Mouse (Mus musculus) limb, embryonic 10.5 days (tissue): ENCODE results near the gene Prr15l. TPM values are rescaled to one million over a fixed set of nuclear protein-coding genes. Genes with fewer than 3 reads are reported as not detected.

Experiments
- DNase-seq: peaks from one replicate; pipeline ENCODE4 v3.0.0-alpha.2; 2017; ENCODE audit warnings: low spot score
- H3K27ac ChIP-seq: fragments of 300-500 bp; sonication (generic); 2 replicates; pipeline ENCODE4 v1.5.1; 2016; ENCODE audit warnings: mild to moderate bottlenecking
- H3K27me3 ChIP-seq: fragments of 300-500 bp; sonication (generic); 2 replicates; pipeline ENCODE4 v1.6.1; 2016; ENCODE audit warnings: low read depth, mild to moderate bottlenecking; ENCODE audit not compliant: poor library complexity, severe bottlenecking
- H3K36me3 ChIP-seq: fragments of 300-500 bp; sonication (generic); 2 replicates; pipeline ENCODE4 v1.6.1; 2016; ENCODE audit warnings: mild to moderate bottlenecking, moderate library complexity
- H3K4me1 ChIP-seq: fragments of 300-500 bp; sonication (generic); 2 replicates; pipeline ENCODE4 v1.6.1; 2016
- H3K4me3 ChIP-seq: fragments of 300-500 bp; sonication (generic); 2 replicates; pipeline ENCODE4 v1.5.1; 2016; ENCODE audit warnings: mild to moderate bottlenecking, moderate library complexity
- H3K9me3 ChIP-seq: fragments of 300-500 bp; sonication (generic); replicated peaks from 2 replicates; pipeline ENCODE4 v1.6.1; 2016; ENCODE audit warnings: mild to moderate bottlenecking
- WGBS: fragments of 180-500 bp; shearing (Covaris S2); methylation state at CpG from one replicate; pipeline ENCODE4 v1.1.7; 2016; 5-methylcytosine and 5-hydroxymethylcytosine counted together
- polyA plus RNA-seq: library from polyadenylated mRNA; unstranded; fragments of >200 nt; fragmentation: Nextera tagmentation; extraction: Ambion mirVana; gene quantifications from 2 replicates; pipeline ENCODE4 v1.2.1, GENCODE M21; 2016

Gene Prr15l
- polyA plus RNA-seq, 1 experiment from 2014 or later, result 0.71 TPM

- no peak overlapping the region for H3K4me3 ChIP-seq
- peaks cover 30% of the 10 kb centered on the region for H3K4me1 ChIP-seq
- no peak for DNase-seq
- no peak overlapping the region for H3K27ac ChIP-seq
- WGBS, result 85% methylated on average over 6 of the region's 6 CpGs
- H3K27me3 ChIP-seq, result peaks cover 13% of the 10 kb centered on the region; the same call in 1 of the 2 replicates
- H3K36me3 ChIP-seq, result no peaks in the 10 kb centered on the region
- no peaks in the 10 kb centered on the region for H3K9me3 ChIP-seq
Observed at GRCm38 (mm10) chr11:96941989-96942590, 14.2 kb downstream of the Prr15l start.

GRCm38 (mm10) chr11:96943746-96944304 is 15.9 kb downstream of the Prr15l start, which contains the start of gene Pnpo:
Gene Pnpo (minus strand): TSS chr11:96943986.
- under 1% methylated on average over 29 of the region's 29 CpGs for WGBS

GRCm38 (mm10) chr11:96944844-96945580 is 17.1 kb downstream of the Prr15l start:
- DNase-seq, result no peak
- H3K27ac ChIP-seq, result peak overlapping the region; percentile 70
- WGBS, result 83% methylated on average over 14 of the region's 14 CpGs

More at GRCm38 (mm10) chr11:96943746-96944304, 15.9 kb downstream of the Prr15l start, which contains the start of gene Pnpo:
- Histone ChIP-seq H3K9me3 (no peaks in the 10 kb centered on the region), H3K27ac (peak within 1 kb of the TSS; percentile 70), H3K4me1 (peaks cover 30% of the 10 kb centered on the region), H3K4me3 (peak within 1 kb of the TSS; percentile 69), H3K27me3 (peaks cover 13% of the 10 kb centered on the region; the same call in 1 of the 2 replicates), H3K36me3 (no peaks in the 10 kb centered on the region)
- DNase-seq, result peak; percentile 85

GRCm38 (mm10) chr11:96946498-96946897 is 18.6 kb downstream of the Prr15l start:
- H3K27ac ChIP-seq, result peak overlapping the region; percentile 61; the same call in 1 of the 2 replicates
- DNase-seq, result no peak
- no peaks in the 10 kb centered on the region for H3K9me3 ChIP-seq
- H3K36me3 ChIP-seq, result peaks cover 22% of the 10 kb centered on the region
- WGBS, result 76% methylated on average over 9 of the region's 9 CpGs
- H3K4me1 ChIP-seq, result peaks cover 30% of the 10 kb centered on the region
- peaks cover 13% of the 10 kb centered on the region; the same call in 1 of the 2 replicates for H3K27me3 ChIP-seq
- H3K4me3 ChIP-seq, result no peak overlapping the region

More at GRCm38 (mm10) chr11:96944844-96945580, 17.1 kb downstream of the Prr15l start:
- Histone ChIP-seq H3K4me1 (peaks cover 30% of the 10 kb centered on the region), H3K4me3 (peak overlapping the region; percentile 69), H3K9me3 (no peaks in the 10 kb centered on the region), H3K27me3 (peaks cover 13% of the 10 kb centered on the region; the same call in 1 of the 2 replicates), H3K36me3 (peaks cover 7% of the 10 kb centered on the region)

GRCm38 (mm10) chr11:96947849-96948248 is 19.9 kb downstream of the Prr15l start:
- Histone ChIP-seq H3K4me1 (peaks cover 30% of the 10 kb centered on the region), H3K27ac (no peak overlapping the region), H3K9me3 (no peaks in the 10 kb centered on the region), H3K27me3 (peaks cover 6% of the 10 kb centered on the region; the same call in 1 of the 2 replicates), H3K4me3 (no peak overlapping the region), H3K36me3 (peaks cover 35% of the 10 kb centered on the region)
- WGBS, result 87% methylated on average over 4 of the region's 4 CpGs
- no peak for DNase-seq

- 97% methylated on average over 3 of the region's 3 CpGs for WGBS
- Histone ChIP-seq H3K4me1 (peaks cover 10% of the 10 kb centered on the region), H3K27ac (no peak overlapping the region), H3K9me3 (no peaks in the 10 kb centered on the region), H3K4me3 (no peak overlapping the region), H3K36me3 (peaks cover 63% of the 10 kb centered on the region), H3K27me3 (no peaks in the 10 kb centered on the region)
- no peak for DNase-seq
Observed at GRCm38 (mm10) chr11:96950767-96951166, 22.9 kb downstream of the Prr15l start.

GRCm38 (mm10) chr11:96952426-96952825 is 24.5 kb downstream of the Prr15l start:
- Histone ChIP-seq H3K4me1 (no peaks in the 10 kb centered on the region), H3K27ac (no peak overlapping the region), H3K9me3 (no peaks in the 10 kb centered on the region), H3K36me3 (peaks cover 80% of the 10 kb centered on the region), H3K4me3 (no peak overlapping the region), H3K27me3 (no peaks in the 10 kb centered on the region)
- WGBS, result 90% methylated on average over 10 of the region's 10 CpGs
- no peak for DNase-seq

GRCm38 (mm10) chr11:96952896-96953295 is 25.0 kb downstream of the Prr15l start:
- H3K4me1 ChIP-seq, result no peaks in the 10 kb centered on the region
- H3K27ac ChIP-seq, result no peak overlapping the region
- no peak overlapping the region for H3K4me3 ChIP-seq
- 81% methylated on average over 6 of the region's 6 CpGs for WGBS
- no peak for DNase-seq
- no peaks in the 10 kb centered on the region for H3K9me3 ChIP-seq
- H3K27me3 ChIP-seq, result no peaks in the 10 kb centered on the region
- peaks cover 84% of the 10 kb centered on the region for H3K36me3 ChIP-seq

- Histone ChIP-seq H3K4me3 (no peak overlapping the region), H3K9me3 (no peaks in the 10 kb centered on the region), H3K36me3 (peaks cover 96% of the 10 kb centered on the region), H3K27me3 (no peaks in the 10 kb centered on the region), H3K4me1 (no peaks in the 10 kb centered on the region), H3K27ac (no peak overlapping the region)
- no peak for DNase-seq
- 90% methylated on average over 4 of the region's 4 CpGs for WGBS
Observed at GRCm38 (mm10) chr11:96955094-96955493, 27.2 kb downstream of the Prr15l start.

GRCm38 (mm10) chr11:96956009-96956724 is 28.3 kb downstream of the Prr15l start:
- no peak overlapping the region for H3K4me3 ChIP-seq
- peak; percentile 48 for DNase-seq
- peaks cover 96% of the 10 kb centered on the region for H3K36me3 ChIP-seq
- WGBS, result 70% methylated on average over 20 of the region's 20 CpGs
- no peaks in the 10 kb centered on the region for H3K4me1 ChIP-seq
- H3K9me3 ChIP-seq, result no peaks in the 10 kb centered on the region
- H3K27ac ChIP-seq, result no peak overlapping the region
- no peaks in the 10 kb centered on the region for H3K27me3 ChIP-seq

GRCm38 (mm10) chr11:96957061-96957805 is 29.3 kb downstream of the Prr15l start:
- no peaks in the 10 kb centered on the region for H3K4me1 ChIP-seq
- WGBS, result 92% methylated on average over 10 of the region's 10 CpGs

GRCm38 (mm10) chr11:96963580-96963979 is 35.7 kb downstream of the Prr15l start:
- 26% methylated on average over 8 of the region's 8 CpGs for WGBS
- Histone ChIP-seq H3K27me3 (no peaks in the 10 kb centered on the region), H3K36me3 (peaks cover 50% of the 10 kb centered on the region), H3K9me3 (no peaks in the 10 kb centered on the region), H3K27ac (no peak overlapping the region), H3K4me3 (no peak overlapping the region), H3K4me1 (peaks cover 4% of the 10 kb centered on the region)
- DNase-seq, result peak; percentile 88

More at GRCm38 (mm10) chr11:96957061-96957805, 29.3 kb downstream of the Prr15l start:
- DNase-seq, result no peak
- no peaks in the 10 kb centered on the region for H3K27me3 ChIP-seq
- H3K9me3 ChIP-seq, result no peaks in the 10 kb centered on the region
- H3K4me3 ChIP-seq, result no peak overlapping the region
- H3K36me3 ChIP-seq, result peaks cover 96% of the 10 kb centered on the region
- H3K27ac ChIP-seq, result no peak overlapping the region
